Mouse (Mus musculus) retina, postnatal 7 days (tissue): ENCODE measurements around the gene Atp6v0c.

Source experiments
- DNase-seq: peaks from one replicate; pipeline ENCODE4 v3.0.0-alpha.2; 2012; ENCODE audit warnings: low read depth, low spot score

Gene Atp6v0c

DNA sequence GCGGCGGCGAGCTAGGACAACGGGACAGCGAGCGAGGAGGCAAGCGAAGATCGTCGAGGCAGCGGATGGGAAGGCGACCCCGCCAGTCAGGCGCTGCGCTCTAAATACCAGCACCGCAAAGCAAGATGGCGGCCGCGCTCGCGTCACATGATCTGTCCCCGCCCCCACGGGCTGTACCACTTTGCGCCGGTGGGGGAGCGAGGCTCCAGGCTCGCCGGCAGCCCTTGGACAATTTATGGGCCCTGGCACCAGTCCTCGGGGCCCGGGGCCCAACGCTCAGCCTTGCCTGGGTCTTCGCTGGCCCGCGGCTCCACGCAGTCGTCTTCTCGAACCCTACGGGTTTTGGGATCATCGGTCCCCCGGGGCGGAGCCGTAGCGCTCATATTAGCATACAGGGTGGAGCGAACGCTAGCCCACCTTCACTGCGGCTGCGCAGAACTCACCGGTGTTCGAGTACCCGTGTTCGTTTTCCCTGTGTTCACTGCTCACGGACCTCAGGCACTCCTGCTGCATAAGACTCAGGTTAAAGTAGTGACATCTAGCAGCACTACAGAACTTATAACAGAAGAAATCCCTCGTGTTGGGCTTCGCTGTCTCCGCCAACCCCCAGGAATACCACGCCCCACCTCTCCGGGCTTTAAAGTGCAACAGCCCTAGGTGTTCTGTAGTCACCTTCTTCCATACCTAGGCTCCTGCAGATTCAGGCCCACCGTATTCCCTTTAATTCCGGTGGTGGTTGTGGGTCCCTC is at the start of gene Atp6v0c:
TSS of gene Atp6v0c (minus strand) at position 386 of the 749 bp plus-strand sequence.
- peak; percentile 94 for DNase-seq

DNA sequence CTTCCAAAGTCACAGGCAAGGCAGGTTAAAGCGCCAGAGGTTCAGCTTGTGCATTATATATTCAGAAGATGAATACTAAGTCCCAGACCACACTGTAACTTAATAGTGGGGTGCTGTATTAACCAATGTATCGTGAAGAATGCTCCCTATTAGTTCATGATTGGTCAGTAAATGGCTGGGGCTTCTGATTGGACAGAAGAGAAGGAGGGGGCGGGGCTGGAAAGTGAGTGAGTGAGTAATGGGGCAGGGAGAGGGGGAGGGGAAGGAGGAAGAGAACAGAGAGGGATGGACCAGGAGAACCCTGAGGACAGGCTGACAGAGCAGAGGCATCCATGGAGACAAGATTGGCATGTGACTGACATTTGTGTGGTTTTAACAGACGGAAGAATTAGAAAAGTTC is 47.3 kb upstream of the Atp6v0c start:
- no peak for DNase-seq

DNA sequence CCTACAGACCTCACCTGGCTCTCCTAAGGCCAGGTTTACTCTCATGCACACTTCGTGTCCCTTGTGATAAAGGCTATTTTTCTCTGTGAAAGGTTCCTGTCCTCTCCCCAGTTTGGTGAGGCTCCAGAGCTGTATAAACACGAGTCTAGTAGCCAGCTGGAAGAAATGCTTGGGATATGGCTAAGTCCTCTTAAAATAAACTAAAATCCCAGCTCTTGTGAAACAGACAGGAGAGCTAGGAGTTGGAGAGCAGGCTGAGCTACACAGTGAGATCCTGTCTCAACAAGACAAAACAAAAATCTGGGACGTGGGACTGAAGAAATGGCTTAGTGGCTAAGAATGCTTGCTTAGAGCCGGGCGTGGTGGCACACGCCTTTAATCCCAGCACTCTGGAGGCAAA is 43.7 kb upstream of the Atp6v0c start:
- no peak for DNase-seq

DNA sequence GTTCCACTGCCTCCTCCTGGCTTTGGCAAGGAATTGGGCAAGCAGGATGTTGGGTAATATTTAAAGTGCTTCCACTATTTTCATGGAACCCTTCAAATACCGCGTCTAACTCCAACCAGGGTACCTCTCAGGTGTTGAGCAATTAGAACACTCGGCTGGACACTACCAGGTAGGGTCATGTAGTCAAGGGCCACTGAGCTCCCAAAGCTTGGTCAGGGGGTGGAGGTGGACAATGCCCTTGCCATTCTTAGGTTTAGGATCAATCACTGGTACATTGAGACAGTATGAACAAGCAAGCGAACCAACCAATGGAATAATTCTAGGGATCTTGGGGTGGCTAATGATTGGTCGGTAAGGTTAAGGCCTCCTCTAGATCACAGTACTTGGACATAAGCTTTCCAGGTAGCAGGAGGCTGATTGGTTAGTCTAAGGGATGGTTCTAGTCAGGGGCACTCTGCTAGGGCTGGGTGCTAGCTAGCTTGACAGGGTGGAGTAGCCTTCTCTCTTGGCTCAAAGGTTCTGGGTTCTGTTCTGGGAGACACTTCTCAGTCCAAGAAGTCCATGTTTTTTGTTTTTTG is 43.0 kb upstream of the Atp6v0c start:
- no peak for DNase-seq

DNA sequence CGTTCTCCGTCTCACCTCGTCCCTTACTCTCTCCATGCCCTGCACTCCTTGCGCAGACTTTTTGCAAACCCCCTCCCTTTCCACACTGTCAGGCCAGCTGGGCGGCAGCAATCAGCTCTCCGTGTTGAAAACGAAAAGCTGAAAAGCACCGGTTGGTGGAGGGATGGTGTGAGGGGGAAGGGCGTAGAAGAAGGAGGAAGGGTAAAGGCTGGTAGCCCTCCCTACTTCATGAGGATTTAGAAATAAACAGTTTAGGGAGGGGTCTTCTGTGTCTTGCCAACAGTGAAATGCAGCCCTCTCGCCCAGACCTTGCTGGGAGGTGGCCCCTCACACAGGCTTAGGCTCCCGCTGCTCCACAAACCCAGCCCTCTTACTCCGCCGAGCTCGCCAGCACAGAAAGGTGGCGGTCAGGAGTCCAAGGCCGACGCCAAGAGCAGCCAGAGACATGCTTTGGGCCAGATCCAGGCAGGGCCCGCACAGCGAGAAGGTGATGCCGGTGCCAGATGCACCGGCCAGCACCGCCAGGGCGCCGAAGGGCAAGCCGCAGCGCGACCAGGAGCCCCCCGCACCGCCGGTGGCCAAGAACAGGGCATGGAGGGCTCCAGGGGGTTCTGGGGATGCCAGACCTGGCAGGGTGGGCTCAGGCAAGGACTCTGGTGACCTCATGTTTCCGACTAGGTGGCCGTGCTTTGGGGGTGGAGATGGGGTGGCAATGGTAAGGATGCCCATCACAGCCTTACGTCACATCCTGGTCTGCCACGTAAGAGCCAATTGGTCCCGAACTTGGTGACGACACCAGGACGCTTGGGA is 42.3 kb upstream of the Atp6v0c start:
- no peak for DNase-seq

DNA sequence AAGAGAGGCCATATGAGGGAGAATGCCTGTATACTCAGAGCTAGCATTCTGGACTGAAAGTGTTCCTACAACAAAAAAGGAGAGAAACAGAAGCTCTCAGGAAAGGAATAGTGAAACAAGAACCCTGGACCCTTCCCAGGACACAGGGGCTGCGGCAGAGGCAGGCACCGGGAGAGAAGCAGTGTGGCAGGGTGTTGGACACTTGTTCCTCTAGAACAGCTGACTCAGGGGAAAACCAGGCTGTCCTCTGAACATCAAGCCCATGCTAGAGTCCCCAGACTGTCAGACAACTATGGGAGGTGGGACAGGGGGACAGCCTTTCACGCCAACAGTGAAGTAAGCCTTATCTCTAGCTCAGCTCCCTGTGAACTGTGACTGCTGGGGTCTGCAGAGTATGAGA is 41.1 kb upstream of the Atp6v0c start:
- DNase-seq: no peak

DNA sequence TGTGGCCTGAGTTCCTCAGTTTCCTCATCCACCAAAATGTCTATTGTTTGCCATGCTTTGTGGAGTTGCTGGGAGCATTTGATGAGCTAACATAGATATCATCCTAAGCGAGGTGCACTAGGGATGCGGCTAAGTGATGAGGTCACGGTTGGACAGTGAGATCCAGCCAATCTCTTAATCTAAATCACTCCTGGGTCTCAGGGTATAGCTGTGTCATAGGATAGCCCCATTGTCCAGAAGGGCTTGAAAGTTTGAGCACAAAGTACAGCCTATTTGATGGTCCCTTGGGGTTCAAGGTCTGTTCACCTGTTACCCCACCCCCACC is 40.4 kb upstream of the Atp6v0c start:
- DNase-seq: no peak

DNA sequence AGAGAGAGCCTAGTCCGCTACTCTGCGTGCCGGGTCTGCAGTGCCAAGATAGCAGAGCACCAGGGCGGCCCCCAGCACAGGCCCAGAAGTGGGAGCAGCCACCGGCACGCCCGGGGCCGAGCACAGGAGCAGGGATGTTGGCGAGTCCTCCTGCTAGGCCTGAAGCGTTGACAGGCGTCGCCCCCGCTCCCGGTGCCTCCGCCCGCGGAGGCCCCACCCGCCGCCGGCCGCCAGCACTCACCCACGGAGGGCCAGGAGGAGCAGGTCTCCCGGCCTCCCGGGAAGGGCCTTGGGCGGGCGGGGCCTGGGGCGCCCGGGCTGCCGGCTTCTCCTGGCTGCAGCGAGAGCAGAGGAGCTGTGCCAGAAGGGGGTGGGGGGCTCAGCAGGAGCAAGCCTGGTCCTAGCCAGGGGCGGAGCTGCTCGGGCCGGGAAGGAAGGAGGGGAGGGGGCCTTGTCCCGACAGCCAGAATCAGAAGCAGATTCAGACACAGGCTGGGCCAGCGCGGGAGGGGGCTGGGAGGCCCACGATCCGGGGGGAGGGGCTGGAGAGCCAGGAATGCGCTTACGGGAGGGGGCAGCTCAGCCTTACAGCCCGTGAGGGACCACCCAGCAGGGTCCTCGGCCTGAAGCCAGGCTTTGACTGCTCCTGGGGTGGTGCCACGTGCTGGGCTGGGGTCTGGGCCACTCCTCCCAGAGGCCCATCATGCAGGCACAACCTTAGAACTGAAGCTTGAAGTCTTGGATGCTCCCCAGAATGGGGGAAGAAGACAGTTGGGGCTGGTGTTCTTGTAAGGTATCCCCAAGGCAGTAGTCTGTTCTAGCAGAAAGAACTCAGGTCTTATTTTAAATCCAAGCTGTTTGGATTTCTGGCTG is 39.8 kb upstream of the Atp6v0c start, which contains the start of gene Ntn3:
TSS of gene Ntn3 (minus strand) at position 489 of the 873 bp plus-strand sequence.
- no peak for DNase-seq

DNA sequence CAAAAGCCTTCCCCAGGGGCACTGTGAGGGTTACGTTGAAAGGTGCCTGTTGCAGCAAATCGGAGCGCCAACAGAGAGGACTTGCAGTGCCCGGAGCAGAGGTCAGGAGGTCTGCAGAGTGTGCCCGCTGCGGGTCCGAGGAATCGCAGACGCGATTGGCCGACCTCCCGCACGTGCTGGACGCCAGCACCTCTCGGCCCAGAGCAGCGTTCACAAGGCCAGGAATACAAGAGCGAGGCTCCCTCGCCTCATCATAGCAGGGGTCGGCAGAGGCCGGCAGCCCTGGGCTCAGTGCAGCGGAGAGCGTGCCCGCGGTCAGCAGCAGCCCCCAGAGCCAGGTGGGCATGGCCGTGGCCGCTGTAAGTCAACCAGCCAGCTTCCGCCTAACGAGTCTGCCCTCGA is 39.1 kb upstream of the Atp6v0c start:
- no peak for DNase-seq

DNA sequence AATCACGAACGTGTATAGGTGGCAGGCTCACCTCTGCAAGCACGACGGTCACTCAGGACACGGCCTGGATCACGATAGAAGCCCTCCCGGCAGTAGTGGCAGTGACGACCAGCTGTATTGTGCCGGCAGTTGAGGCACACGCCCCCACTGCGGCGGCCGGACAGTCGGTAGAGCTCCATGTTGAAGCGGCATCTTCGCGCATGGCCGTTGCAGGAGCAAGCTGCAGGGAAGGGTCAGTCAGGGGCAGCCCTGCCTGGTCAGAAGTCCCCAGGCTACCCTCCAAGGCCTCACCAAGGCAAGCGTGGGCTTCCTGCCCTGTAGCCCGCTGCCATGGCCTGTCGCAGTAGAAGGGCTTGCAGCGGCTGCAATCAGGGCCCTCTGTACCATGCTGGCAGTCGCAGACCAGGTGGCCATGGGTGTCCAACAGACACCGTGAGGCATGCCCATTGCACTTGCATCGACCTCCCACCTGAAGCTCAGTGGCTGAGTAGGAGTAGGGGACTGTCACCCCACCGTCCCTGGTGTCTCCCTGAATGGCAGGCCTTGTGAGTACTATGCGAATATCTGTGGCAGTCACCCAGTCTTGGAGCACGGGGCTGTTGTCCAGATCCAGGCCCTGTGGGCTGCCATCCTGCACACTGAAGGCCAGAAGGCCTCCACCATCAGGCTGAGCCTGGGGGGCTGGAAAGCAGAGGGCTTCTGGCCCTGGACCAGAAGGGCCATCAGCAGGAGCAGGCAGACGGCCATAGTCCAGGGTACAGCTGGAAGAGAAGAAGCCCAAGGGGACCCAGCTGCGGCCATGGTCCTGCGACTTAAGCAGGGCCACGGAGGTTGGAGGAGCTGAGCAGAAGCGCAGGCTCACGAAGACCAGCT is 38.5 kb upstream of the Atp6v0c start:
- no peak for DNase-seq

DNA sequence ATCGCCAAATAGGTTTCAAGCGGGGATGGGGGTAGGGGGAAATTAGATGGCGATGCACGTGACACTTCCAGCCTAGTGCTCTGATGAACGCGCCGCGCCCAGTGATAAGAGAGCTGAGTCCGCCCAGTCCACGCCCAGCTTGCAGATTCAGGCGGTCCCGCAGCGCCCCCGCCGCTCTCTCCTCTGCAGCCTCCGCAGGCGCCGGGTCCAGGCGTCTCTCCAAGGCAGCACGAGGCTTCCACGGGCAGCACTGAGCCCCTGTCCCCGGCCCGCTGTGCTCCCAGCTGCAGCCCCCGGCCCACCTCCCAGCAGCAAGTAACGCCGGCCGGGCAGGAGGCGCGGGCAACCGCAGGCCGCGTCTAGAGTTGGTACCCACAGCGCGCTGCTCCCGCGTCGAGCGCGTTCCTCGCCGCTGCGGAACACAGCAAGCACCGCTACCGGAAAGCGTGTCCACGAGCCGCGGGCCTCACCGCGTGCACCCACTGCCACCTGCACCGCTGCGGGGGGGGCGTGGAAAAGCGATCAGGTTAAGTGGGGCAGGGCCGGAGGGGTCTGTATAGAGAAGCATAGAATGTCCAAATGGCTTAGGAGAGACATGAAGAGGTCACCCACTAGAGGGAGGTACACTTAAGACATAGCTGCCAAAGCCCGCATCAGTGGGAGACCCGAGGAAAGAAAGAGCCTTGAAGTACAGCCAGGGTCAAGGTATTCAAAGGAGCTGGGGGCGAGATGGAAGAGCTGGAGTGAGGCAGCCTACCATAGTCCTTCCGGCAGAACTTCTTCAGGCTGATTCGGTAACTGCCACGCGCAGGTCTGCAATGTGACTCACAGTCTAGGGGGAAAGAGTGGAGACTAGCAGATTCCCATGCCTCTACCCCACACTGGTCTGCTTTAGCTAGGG is 37.2 kb upstream of the Atp6v0c start:
- DNase-seq: no peak

DNA sequence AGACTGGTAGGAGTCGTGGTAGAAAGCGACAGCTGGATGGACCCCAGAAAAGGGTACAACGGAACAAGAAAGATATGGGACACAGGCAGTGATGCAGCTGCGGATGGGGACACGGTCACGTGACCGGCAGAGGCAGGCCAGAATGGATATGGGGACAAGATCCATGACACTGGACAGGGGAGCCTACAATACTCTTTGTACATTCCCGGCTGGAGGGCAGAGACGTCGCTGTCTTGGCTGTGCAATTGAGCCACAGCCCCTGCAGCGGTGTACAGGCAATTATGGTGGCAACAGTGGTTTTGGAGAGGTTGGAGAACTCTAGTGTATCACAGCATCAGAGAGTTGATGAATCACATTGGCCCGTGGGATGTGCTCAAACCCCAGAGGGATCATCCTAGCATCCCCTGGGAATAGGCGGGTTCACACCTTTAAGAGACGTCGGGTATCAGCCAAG is 36.4 kb upstream of the Atp6v0c start:
- DNase-seq: no peak

DNA sequence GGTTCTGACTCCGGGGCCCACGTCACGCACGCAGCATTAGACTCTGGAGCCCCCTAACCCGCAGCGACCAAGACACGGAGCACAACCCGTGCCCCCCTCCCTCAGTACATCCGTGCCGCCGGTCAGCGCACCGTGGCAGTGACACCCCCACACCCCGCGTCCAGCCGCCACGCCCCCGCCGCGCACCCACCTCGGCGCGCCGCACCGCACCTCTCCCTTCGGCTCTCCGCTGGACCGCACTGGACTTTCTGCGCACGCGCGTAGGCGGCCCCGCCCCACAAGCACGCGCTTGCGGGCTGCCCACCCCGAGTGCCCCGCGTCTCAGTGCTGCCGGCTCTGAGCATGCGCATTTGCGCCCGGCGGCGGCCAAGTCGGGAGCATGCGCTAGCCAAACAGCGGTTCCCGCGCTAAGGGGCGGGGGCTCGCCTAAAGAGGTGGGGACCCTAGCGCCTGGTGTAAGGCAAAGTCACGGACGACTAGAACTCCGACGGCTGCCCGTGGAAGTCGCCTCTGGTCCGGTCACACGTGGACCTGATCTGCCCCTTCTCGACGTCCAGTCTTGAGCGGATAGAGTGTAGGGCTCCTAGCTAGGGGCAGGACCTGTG is 35.9 kb upstream of the Atp6v0c start, which contains the start of gene Tbc1d24:
TSS of gene Tbc1d24 (minus strand) at position 279 of the 605 bp plus-strand sequence.
- DNase-seq: peak; percentile 88

DNA sequence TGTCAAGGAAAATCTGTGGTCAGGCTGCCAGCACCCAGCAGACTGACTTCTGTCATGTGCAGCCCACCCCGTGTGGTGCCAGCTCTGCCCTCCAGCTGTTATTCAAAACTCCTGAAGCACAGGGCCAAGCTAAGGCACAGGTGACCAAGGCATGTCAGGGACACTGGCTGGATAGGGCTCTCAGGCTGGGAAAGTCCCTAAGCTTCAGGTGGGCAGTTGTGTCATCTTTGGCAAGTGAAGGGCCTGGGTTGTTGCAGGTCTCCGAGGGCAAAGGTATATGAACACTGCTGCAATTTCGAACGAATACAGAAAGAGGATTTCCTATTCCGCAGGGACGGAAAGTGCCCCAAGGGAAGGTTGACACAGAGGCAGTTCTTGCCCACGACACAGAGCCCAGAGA is 35.3 kb upstream of the Atp6v0c start:
- DNase-seq: no peak

DNA sequence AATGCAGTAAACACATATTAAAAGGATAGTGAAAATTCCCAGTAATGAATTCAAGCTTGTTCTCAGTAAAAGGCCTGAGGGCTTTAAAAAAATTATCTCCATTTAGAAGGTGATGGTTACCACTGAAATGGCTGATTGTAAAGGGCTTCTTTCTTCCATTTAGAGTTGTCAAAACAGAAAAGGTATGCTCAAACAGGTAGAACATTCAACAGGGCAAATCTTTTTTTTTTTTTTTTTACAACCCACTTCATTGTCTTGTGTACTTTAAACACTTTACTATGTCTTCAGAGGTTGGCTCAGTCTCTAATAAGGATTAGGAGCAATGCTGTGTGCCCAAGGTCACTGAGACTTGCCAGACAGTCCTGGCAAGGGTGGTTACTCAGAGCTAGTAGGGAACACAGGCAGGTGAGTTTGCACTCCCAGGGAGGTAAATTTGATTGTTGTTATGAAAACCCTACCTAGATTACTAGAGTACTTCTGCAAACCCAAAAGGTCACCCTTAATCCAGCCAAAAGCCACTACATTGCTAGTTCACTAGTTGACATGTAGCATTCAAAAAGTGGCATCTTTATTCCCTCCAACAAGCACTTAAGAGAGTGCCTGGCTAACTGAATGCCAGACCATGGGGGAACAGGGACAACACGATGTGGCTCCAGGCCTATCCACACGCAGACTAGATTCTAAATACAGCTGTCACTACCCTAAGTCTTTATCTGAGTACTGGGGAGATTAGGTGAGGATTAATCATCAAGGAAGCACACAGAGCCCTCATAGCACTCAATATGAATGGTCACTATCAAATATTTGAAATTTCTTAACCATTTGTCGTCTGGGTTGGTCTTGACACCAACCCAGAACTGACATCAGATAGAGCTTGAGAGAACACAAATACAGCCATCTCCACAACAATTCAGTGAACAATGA is 34.4 kb upstream of the Atp6v0c start:
- DNase-seq: no peak

DNA sequence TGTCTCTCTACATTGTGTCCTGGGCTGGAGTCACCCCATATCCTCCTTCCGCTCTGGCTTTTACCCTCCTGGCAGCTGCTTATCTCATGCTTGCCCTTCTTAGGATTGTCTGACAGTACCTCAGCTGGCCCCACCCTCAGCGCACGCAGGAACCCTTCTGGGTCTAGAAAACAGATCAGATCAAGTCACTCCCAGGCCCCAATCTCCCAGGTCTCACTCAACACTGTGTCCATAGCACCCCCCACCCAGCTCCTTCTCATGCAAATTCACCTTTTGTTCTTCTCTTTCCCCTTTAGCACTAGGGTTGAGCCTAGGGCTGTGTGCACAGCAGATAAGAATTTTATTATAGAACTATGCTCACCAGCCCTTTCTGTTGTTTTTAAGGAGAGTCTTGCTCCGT is 33.6 kb upstream of the Atp6v0c start:
- DNase-seq: no peak

DNA sequence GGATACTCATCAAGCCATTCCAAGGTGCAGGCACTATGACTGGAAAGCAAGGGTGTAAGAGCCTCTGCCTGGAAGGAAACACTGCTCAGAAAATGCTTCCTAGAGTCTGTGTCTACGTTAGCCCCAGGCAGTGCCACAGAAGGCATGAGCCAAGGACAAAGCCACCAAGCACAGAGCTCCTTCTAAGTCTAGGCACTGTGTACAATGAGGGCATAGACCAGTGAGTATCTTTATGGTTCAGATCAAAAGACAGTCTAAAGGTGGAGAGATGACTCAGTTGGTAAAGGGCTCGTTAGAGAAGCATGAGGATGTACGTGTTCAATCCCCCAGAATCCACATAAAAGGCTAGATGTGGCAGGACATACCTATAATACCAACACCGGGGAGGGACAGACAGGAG is 31.6 kb upstream of the Atp6v0c start:
- DNase-seq: no peak

DNA sequence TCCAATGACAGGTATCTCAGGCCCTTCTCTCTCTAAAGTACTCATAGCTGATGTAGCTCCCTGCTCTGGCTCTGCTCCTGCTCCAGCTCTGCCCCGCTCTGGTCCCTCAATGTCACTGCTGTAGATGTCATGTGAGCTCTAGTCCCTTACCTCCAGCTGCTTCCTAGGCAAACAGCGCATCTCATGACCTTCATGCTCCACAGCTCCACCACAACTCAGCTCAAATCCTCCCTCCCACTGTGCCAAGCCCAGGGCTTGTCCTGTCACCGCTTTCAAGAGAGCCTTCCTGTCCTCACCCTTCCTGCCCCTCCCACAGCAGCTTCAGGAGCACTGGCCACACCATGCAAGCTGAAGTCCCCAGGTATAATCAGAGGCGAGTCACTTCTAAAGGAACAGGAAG is 30.2 kb upstream of the Atp6v0c start:
- no peak for DNase-seq
